Mouse (Mus musculus) heart, embryonic 11.5 days (tissue): Measurements from ENCODE around the gene Usp40. TPM values are rescaled to one million over a fixed set of nuclear protein-coding genes. Genes with fewer than 3 reads are reported as not detected.

Experiments used
- ATAC-seq: fragments of 200-750 bp; cut with Nextera tagmentation; replicated peaks from 2 replicates; pipeline ENCODE4 v1.8.0; 2017; ENCODE audit warnings: moderate library complexity; ENCODE audit not compliant: insufficient number of reproducible peaks, low FRiP score, low TSS enrichment
- H3K27ac ChIP-seq: fragments of 300-500 bp; sonication (generic); 2 replicates; pipeline ENCODE4 v1.5.1; 2014; ENCODE audit warnings: mild to moderate bottlenecking, low read depth, low read length
- H3K27me3 ChIP-seq: fragments of 300-500 bp; sonication (generic); 2 replicates; pipeline ENCODE4 v1.6.1; 2014; ENCODE audit warnings: mild to moderate bottlenecking, low read length, mixed read lengths; ENCODE audit not compliant: control insufficient read depth, insufficient read depth
- H3K36me3 ChIP-seq: fragments of 300-500 bp; sonication (generic); 2 replicates; pipeline ENCODE4 v1.6.1; 2014; ENCODE audit warnings: mild to moderate bottlenecking, low read length, moderate library complexity, mixed read lengths; ENCODE audit not compliant: control insufficient read depth, insufficient read depth
- H3K4me1 ChIP-seq: fragments of 300-500 bp; sonication (generic); 2 replicates; pipeline ENCODE4 v1.6.1; 2014; ENCODE audit warnings: low read length; ENCODE audit not compliant: control insufficient read depth, insufficient read depth
- H3K4me2 ChIP-seq: fragments of 300-500 bp; sonication (generic); 2 replicates; pipeline ENCODE4 v1.6.1; 2014; ENCODE audit warnings: mild to moderate bottlenecking, moderate library complexity
- H3K4me3 ChIP-seq: fragments of 300-500 bp; sonication (generic); 2 replicates; pipeline ENCODE4 v1.5.1; 2014; ENCODE audit warnings: low read depth, low read length
- H3K9ac ChIP-seq: fragments of 300-500 bp; sonication (generic); 2 replicates; pipeline ENCODE4 v1.6.1; 2014; ENCODE audit warnings: mild to moderate bottlenecking, low read depth, low read length, moderate library complexity
- H3K9me3 ChIP-seq: fragments of 300-500 bp; sonication (generic); replicated peaks from 2 replicates; pipeline ENCODE4 v1.6.1; 2016; ENCODE audit warnings: low read length; ENCODE audit not compliant: control insufficient read depth
- WGBS: fragments of 180-500 bp; shearing (Covaris S2); extraction: QIAGEN DNeasy Blood & Tissue Kit; methylation state at CpG from one replicate; pipeline ENCODE4 v1.1.7; 2014; ENCODE audit not compliant: insufficient replicate concordance; 5-methylcytosine and 5-hydroxymethylcytosine counted together
- polyA plus RNA-seq: library from polyadenylated mRNA; unstranded; fragments of >200 nt; fragmentation: Nextera tagmentation; extraction: Ambion mirVana; gene quantifications from 2 replicates; pipeline ENCODE4 v1.2.1, GENCODE M21; 2014

Usp40 gene
- polyA plus RNA-seq, 1 experiment from 2014 or later, result 28.8 TPM

DNA sequence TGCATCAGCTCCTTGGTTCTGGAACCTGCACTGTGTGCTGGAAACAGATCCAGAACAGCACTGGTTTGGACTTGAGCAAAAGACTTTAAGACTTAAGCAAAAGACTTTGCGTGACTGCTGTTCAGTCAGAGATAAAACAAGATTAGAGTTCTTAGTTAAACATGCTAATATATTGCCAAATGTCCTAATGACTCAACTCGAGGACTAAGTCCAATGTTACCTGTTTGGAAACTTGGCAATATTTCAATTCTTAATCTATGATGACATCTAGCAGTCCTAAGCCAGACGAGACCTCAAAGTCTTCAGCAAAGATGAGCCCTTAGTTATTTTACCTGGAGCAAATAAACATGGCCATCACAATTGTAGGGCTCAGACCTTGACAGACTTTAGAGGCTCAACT, 5.4 kb upstream of the Usp40 start:
- Histone ChIP-seq H3K27me3 (no peaks in the 10 kb centered on the region), H3K36me3 (no peaks in the 10 kb centered on the region), H3K27ac (no peak overlapping the region), H3K4me1 (no peaks in the 10 kb centered on the region), H3K4me2 (no peak overlapping the region), H3K4me3 (no peak overlapping the region), H3K9ac (no peak overlapping the region), H3K9me3 (no peaks in the 10 kb centered on the region)
- 72% methylated on average over 3 of the region's 3 CpGs for WGBS
- no peak for ATAC-seq

DNA sequence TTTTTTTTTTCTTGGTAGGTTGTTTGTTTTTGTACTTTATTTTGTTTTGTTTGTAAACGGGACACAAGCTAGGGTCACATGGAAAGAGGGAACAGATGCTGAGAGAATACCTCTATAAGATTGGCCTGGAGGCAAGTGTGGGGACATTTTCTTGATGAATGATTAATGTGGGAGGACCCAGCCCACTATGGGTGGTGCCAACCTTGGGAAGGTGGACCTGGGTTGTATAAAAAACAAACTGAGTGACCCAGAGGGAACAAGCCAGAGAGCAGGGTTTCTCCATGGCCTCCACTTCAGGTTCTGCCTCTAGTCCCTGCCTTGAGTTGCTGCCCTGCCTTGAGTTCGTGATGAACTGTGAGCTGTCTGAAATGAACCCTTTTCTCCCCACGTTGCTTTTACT, 1.2 kb upstream of the Usp40 start:
- WGBS, result 63% methylated on average over 3 of the region's 3 CpGs
- H3K27ac ChIP-seq, result no peak overlapping the region
- H3K36me3 ChIP-seq, result no peaks in the 10 kb centered on the region
- no peak for ATAC-seq
- no peaks in the 10 kb centered on the region for H3K27me3 ChIP-seq
- H3K4me2 ChIP-seq, result no peak overlapping the region
- H3K4me3 ChIP-seq, result no peak overlapping the region
- H3K9me3 ChIP-seq, result no peaks in the 10 kb centered on the region
- no peak overlapping the region for H3K9ac ChIP-seq
- no peaks in the 10 kb centered on the region for H3K4me1 ChIP-seq

DNA sequence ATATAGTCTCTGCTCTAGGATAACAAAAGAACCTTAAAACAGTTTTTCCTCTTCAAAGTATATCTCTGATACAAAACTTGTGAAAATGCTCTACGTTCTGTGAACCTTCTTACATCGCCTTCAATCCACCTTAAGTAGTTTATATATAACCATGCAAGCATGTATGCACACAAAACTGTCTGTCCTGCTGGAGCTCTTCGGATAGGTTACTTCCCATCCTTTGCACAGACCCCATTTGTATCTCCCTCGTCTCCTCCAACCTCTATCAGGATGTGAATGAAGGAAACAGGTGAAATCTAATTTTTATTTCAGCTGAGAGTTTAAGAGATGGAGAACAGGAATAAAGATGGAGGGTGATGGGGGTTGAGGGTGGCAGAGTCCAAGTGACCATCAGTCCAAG, 384 bp upstream of the Usp40 start:
- Histone ChIP-seq H3K9me3 (no peaks in the 10 kb centered on the region), H3K4me3 (peak overlapping the region; percentile 59), H3K9ac (peak overlapping the region; percentile 85), H3K4me2 (peak overlapping the region; percentile 59), H3K36me3 (no peaks in the 10 kb centered on the region), H3K4me1 (no peaks in the 10 kb centered on the region), H3K27me3 (no peaks in the 10 kb centered on the region), H3K27ac (peak overlapping the region; percentile 84; the same call in 1 of the 2 replicates)
- 45% methylated on average over 4 of the region's 4 CpGs for WGBS
- ATAC-seq, result no peak

DNA sequence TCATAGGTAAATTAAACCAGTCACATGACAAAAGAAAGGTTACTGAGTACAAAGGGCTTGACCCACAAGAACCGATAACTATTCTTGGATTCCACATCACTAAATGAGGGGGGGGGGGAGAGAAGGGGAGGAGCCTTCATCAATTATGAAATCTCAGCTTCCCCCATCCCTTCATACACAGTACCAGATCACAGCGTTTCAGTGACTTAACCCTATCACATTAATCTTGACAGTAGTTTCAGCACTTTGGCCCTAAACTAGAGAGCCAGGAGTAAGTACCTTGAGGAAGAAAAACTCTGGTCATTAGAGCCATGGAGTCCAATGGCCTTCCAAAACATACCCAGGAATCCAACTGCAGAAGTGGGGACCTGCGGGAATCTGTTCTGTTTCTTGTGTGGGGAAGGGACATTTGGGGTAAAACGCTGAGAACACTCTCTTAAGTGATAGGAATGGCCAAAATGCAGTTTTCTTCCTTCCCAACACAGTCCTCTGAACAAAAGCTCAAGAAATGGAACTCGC, 600 bp downstream of the Usp40 start:
- Histone ChIP-seq H3K4me2 (peak overlapping the region; percentile 59), H3K36me3 (no peaks in the 10 kb centered on the region), H3K9me3 (no peaks in the 10 kb centered on the region), H3K4me1 (no peaks in the 10 kb centered on the region), H3K27ac (peak overlapping the region; percentile 84), H3K4me3 (peak overlapping the region; percentile 59), H3K9ac (peak overlapping the region; percentile 85), H3K27me3 (no peaks in the 10 kb centered on the region)
- peak; percentile 61 for ATAC-seq
- 9% methylated on average over 5 of the region's 5 CpGs for WGBS

DNA sequence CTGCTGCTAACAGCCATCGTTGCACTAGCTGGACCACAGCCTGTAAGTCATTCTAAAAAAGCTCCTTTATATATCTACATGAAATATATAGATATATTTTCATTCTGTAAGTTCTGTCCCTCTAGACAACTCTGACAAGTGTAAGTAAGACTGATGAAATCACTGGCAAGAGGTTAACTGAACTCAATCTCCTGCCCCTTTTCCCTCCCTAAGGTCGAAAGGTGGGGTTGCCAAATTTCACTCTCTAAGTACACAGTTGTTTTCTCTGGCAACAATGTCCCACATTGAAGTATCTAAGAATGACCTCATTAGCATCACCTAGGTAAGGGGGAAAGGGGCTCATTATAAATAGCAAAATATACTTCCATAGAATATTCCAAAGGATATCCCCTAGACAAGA, 15.6 kb downstream of the Usp40 start:
- no peak overlapping the region for H3K9ac ChIP-seq
- H3K4me3 ChIP-seq, result no peak overlapping the region
- H3K27me3 ChIP-seq, result no peaks in the 10 kb centered on the region
- H3K27ac ChIP-seq, result no peak overlapping the region
- WGBS, result 83% methylated on average over 2 of the region's 2 CpGs
- no peak overlapping the region for H3K4me2 ChIP-seq
- H3K36me3 ChIP-seq, result peaks cover 34% of the 10 kb centered on the region
- H3K4me1 ChIP-seq, result no peaks in the 10 kb centered on the region
- no peaks in the 10 kb centered on the region for H3K9me3 ChIP-seq
- ATAC-seq, result no peak

DNA sequence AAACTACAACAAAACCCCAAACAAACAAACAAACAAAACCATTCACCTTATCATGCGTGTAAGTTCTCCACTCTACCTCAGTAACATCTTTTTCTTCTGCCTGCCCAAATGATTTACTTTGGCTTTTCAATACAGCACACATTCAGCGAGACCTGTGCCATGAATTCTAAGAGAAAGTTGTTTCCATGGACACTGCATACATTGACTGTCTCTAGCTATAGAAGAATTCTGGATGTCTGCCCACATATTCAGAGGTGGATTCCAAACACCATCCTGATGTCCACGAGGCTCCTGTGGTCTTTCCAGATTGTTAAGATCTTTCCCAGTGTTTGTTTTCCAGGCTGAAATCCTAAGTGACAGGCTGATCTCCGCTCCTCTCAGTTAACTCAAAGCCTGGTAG, 26.1 kb downstream of the Usp40 start:
- no peaks in the 10 kb centered on the region for H3K9me3 ChIP-seq
- no peak overlapping the region for H3K27ac ChIP-seq
- ATAC-seq, result no peak
- no peak overlapping the region for H3K4me2 ChIP-seq
- H3K4me1 ChIP-seq, result no peaks in the 10 kb centered on the region
- H3K9ac ChIP-seq, result no peak overlapping the region
- 86% methylated on average over 4 of the region's 4 CpGs for WGBS
- H3K27me3 ChIP-seq, result no peaks in the 10 kb centered on the region
- H3K36me3 ChIP-seq, result peaks cover 40% of the 10 kb centered on the region
- H3K4me3 ChIP-seq, result no peak overlapping the region

DNA sequence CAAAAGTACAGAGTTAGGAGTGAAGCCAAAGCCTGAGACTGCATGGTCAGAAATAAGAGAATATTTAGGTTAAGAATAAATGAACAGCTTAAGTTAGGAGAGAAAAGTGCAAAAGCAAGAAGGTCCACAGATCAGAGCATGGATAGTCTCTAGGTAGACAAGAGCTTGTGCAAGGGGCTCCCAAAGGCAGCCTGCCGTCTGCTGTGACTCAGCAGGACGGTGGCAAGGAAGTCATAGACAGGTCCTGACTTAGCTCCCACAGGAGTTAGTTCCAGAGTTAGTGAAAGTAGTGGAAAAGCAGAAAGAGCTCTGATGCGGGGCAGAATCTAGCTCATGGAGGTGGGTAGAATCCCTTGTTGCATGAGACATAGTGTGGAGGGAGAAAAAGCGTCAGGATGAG, 38.0 kb downstream of the Usp40 start:
- peaks cover 3% of the 10 kb centered on the region; the same call in 1 of the 2 replicates for H3K36me3 ChIP-seq

DNA sequence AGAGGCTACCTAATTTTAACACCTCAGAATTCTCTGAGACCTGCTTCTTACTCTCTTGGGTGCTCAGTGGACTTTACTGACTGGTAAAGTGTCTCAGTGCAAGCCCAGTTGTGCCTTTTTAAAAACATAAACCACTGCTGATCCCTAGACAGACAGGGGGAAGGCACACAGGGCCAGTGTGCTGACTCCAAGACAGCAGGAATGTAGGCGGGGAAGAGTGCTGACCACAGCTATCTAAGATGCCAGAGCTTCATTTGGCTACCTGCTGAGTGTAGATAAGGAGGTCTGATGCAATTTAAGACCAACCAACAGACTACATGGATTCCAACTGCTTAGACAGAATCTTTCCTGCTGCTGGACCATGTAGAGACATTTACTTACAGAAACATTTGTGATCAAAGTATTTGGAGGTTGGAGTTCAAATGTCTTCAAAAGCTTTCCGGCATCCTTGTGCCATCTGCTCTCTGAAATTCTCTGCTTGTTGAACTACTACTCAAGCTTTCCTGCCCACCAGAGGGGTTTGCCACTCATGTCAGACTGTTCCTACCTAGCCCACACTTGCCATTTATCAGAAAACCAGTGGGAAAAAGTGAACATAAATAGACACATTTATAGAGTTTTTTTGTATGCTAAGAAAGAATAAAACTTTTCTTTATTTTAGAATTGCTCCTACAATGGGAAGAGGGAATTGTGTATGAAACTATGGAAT, 46.7 kb downstream of the Usp40 start:
- H3K9me3 ChIP-seq, result no peaks in the 10 kb centered on the region
- peak; percentile 94 for ATAC-seq
- H3K27ac ChIP-seq, result peak overlapping the region; percentile 81

More for the DNA sequence above, 38.0 kb downstream of the Usp40 start:
- no peaks in the 10 kb centered on the region for H3K4me1 ChIP-seq
- H3K27ac ChIP-seq, result no peak overlapping the region
- H3K4me3 ChIP-seq, result no peak overlapping the region
- ATAC-seq, result no peak
- no peak overlapping the region for H3K4me2 ChIP-seq
- WGBS, result 72% methylated on average over 4 of the region's 4 CpGs
- no peaks in the 10 kb centered on the region for H3K27me3 ChIP-seq
- no peaks in the 10 kb centered on the region for H3K9me3 ChIP-seq
- no peak overlapping the region for H3K9ac ChIP-seq

DNA sequence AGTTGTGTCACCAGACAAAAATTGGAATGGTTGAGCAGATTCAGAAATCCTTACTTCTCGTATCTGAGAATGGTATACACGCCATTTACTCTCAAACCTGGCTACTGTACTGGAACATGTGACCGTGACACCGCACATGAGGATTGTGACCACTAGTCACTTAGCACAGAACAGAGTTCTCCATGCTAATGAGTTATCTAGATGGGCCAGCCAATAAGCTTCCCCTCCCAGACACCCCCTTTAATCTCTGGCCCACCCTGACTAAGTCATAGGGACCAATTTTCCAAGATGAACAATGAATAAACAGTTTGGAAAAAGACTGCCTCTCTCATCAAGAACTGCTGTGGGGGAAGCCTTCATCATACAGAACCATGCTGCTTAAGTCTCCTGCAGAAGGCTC, 47.6 kb downstream of the Usp40 start:
- Histone ChIP-seq H3K36me3 (peaks cover 23% of the 10 kb centered on the region), H3K27me3 (no peaks in the 10 kb centered on the region), H3K4me1 (peaks cover 14% of the 10 kb centered on the region), H3K9ac (no peak overlapping the region), H3K9me3 (no peaks in the 10 kb centered on the region), H3K27ac (peak overlapping the region; percentile 81), H3K4me3 (no peak overlapping the region), H3K4me2 (no peak overlapping the region)
- 87% methylated on average over 4 of the region's 4 CpGs for WGBS
- ATAC-seq, result no peak

More for the DNA sequence above, 46.7 kb downstream of the Usp40 start:
- peak overlapping the region; percentile 14; the same call in 1 of the 2 replicates for H3K4me2 ChIP-seq
- no peaks in the 10 kb centered on the region for H3K27me3 ChIP-seq
- H3K4me1 ChIP-seq, result peaks cover 14% of the 10 kb centered on the region
- no peak overlapping the region for H3K4me3 ChIP-seq
- H3K9ac ChIP-seq, result no peak overlapping the region
- 34% methylated on average over 2 of the region's 2 CpGs for WGBS
- H3K36me3 ChIP-seq, result peaks cover 18% of the 10 kb centered on the region
